Mouse (Mus musculus) CD4-positive, CD25-positive, alpha-beta regulatory T cell, adult 4 months (primary cell): Measurements from ENCODE around the gene Smim7. TPM values are rescaled to one million over a fixed set of nuclear protein-coding genes. Genes with fewer than 3 reads are reported as not detected.

ENCODE experiments used
- ATAC-seq: one replicate; pipeline ENCODE4 v1.8.0; 2017
- polyA plus RNA-seq, 2 experiments: library from polyadenylated mRNA; unstranded; fragments of 100-300 nt; shearing (Covaris generic); gene quantifications; one replicate each; pipeline ENCODE4 v1.2.1; 2017

Smim7 gene
- 10 to 100 TPM; 81.0 to 98.1 TPM for polyA plus RNA-seq

GRCm38 (mm10) chr8:72570633-72571610 is at the start of gene Smim7:
TSS of gene Smim7 (minus strand) at chr8:72571088.
- peak; percentile 89 for ATAC-seq

- no peak for ATAC-seq
Measured at GRCm38 (mm10) chr8:72590198-72590597, 19.3 kb upstream of the Smim7 start.

- ATAC-seq: no peak
Measured at GRCm38 (mm10) chr8:72589286-72589685, 18.4 kb upstream of the Smim7 start.

- no peak for ATAC-seq
Measured at GRCm38 (mm10) chr8:72588865-72589264, 18.0 kb upstream of the Smim7 start.

GRCm38 (mm10) chr8:72587806-72588205 is 16.9 kb upstream of the Smim7 start:
- ATAC-seq: no peak

- no peak for ATAC-seq
Measured at GRCm38 (mm10) chr8:72584390-72584789, 13.5 kb upstream of the Smim7 start.

GRCm38 (mm10) chr8:72583056-72583771 is 12.3 kb upstream of the Smim7 start:
- no peak for ATAC-seq

GRCm38 (mm10) chr8:72579374-72579773 is 8.5 kb upstream of the Smim7 start:
- ATAC-seq: no peak

- ATAC-seq: no peak
Measured at GRCm38 (mm10) chr8:72577941-72578340, 7.1 kb upstream of the Smim7 start.

- ATAC-seq: no peak
Measured at GRCm38 (mm10) chr8:72577266-72577665, 6.4 kb upstream of the Smim7 start.

- ATAC-seq: no peak
Measured at GRCm38 (mm10) chr8:72575915-72576314, 5.0 kb upstream of the Smim7 start.

- ATAC-seq: no peak
Measured at GRCm38 (mm10) chr8:72573450-72573849, 2.6 kb upstream of the Smim7 start.

- ATAC-seq: no peak
Measured at GRCm38 (mm10) chr8:72572507-72572906, 1.6 kb upstream of the Smim7 start.

- ATAC-seq: peak; percentile 8
Measured at GRCm38 (mm10) chr8:72571611-72572473, 954 bp upstream of the Smim7 start, which contains the start of gene Tmem38a. TSS of gene Tmem38a (plus strand) at chr8:72572055.

GRCm38 (mm10) chr8:72565970-72566369 is 4.9 kb downstream of the Smim7 start:
- ATAC-seq: no peak

GRCm38 (mm10) chr8:72561111-72561689 is 9.7 kb downstream of the Smim7 start:
- no peak for ATAC-seq

GRCm38 (mm10) chr8:72555770-72556169 is 15.1 kb downstream of the Smim7 start:
- no peak for ATAC-seq

- no peak for ATAC-seq
Measured at GRCm38 (mm10) chr8:72549314-72549892, 21.5 kb downstream of the Smim7 start.

GRCm38 (mm10) chr8:72548644-72549313 is 22.1 kb downstream of the Smim7 start:
- peak; percentile 42 for ATAC-seq

- peak; percentile 88 for ATAC-seq
Measured at GRCm38 (mm10) chr8:72547802-72548643, 22.9 kb downstream of the Smim7 start, which contains the start of gene Med26. TSS of gene Med26 (minus strand) at chr8:72548270.
